Mouse (Mus musculus) kidney, postnatal 0 days (tissue): ENCODE data around the gene Apobec1. TPM values are rescaled to one million over a fixed set of nuclear protein-coding genes. Genes with fewer than 3 reads are reported as not detected.
"Not testable (repeated sequence)": the region's sequence is repeated elsewhere in the genome, so short reads cannot be mapped to it uniquely, and the experiment has no call there.

Experiments used
- ATAC-seq: fragments of 200-750 bp; cut with Nextera tagmentation; replicated peaks from 2 replicates; pipeline ENCODE4 v1.8.0; 2017; ENCODE audit warnings: low read depth, moderate number of reproducible peaks, moderate TSS enrichment, moderate library complexity; ENCODE audit not compliant: low FRiP score
- DNase-seq: peaks from one replicate; pipeline ENCODE4 v3.0.0-alpha.2; 2016; ENCODE audit warnings: low spot score
- H3K27ac ChIP-seq: fragments of 300-500 bp; sonication (generic); 2 replicates; pipeline ENCODE4 v1.5.1; 2014; ENCODE audit warnings: mild to moderate bottlenecking
- H3K27me3 ChIP-seq: fragments of 300-500 bp; sonication (generic); 2 replicates; pipeline ENCODE4 v1.6.1; 2014; ENCODE audit warnings: low read length, mixed read lengths; ENCODE audit not compliant: insufficient read depth
- H3K36me3 ChIP-seq: fragments of 300-500 bp; sonication (generic); 2 replicates; pipeline ENCODE4 v1.6.1; 2014; ENCODE audit warnings: low read length, mixed read lengths; ENCODE audit not compliant: insufficient read depth
- H3K4me1 ChIP-seq: fragments of 300-500 bp; sonication (generic); replicated peaks from 2 replicates; pipeline ENCODE4 v1.6.1; 2014; ENCODE audit warnings: antibody characterized with exemption, low read length, mixed read lengths; ENCODE audit not compliant: insufficient read depth
- H3K4me2 ChIP-seq: fragments of 300-500 bp; sonication (generic); 2 replicates; pipeline ENCODE4 v1.6.1; 2014; ENCODE audit warnings: mild to moderate bottlenecking, low read length, moderate library complexity, mixed read lengths
- H3K4me3 ChIP-seq: fragments of 300-500 bp; sonication (generic); replicated peaks from 2 replicates; pipeline ENCODE4 v1.5.1; 2014; ENCODE audit warnings: low read depth, low read length
- H3K9ac ChIP-seq: fragments of 300-500 bp; sonication (generic); 2 replicates; pipeline ENCODE4 v1.6.1; 2014; ENCODE audit warnings: low read depth, low read length
- H3K9me3 ChIP-seq: fragments of 300-500 bp; sonication (generic); replicated peaks from 2 replicates; pipeline ENCODE4 v1.6.1; 2016; ENCODE audit warnings: low read length, inconsistent platforms, mixed read lengths
- CTCF ChIP-seq: IDR thresholded peaks from 2 replicates; pipeline ENCODE4 v1.5.1; 2016; ENCODE audit warnings: antibody characterized with exemption, low read depth, mild to moderate bottlenecking, moderate library complexity
- WGBS: fragments of 180-500 bp; shearing (Covaris S2); extraction: QIAGEN DNeasy Blood & Tissue Kit; methylation state at CpG from one replicate; pipeline ENCODE4 v1.1.7; 2014; 5-methylcytosine and 5-hydroxymethylcytosine counted together
- polyA plus RNA-seq: library from polyadenylated mRNA; unstranded; fragments of >200 nt; fragmentation: Nextera tagmentation; extraction: Ambion mirVana; gene quantifications from 2 replicates; pipeline ENCODE4 v1.2.1, GENCODE M21; 2015

Gene Apobec1
- polyA plus RNA-seq, 1 experiment from 2014 or later = 3.6 TPM

DNA sequence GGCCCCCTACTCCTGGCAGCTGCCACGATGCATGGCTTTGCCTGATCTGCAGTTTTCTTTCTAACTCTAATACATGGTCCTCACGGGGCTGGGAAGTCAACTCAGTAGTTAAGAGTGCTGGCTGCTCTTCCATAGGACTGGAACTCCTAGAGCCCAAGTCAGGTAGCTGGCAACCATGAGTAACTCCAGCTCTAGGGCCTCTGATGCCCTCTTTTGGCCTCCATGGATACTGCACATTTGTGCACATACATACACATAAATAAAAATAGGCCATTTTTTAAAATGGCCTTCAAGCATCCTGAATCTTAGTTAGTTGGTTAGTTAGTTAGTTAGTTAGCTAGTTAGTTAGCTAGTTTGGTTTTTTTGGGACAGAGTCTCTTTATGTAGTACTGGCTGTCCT lies 9.3 kb downstream of the Apobec1 start:
- Histone ChIP-seq H3K27me3 (no peaks in the 10 kb centered on the region), H3K4me3 (no peak overlapping the region), H3K4me1 (no peaks in the 10 kb centered on the region), H3K4me2 (no peak overlapping the region), H3K36me3 (no peaks in the 10 kb centered on the region), H3K27ac (no peak overlapping the region), H3K9ac (no peak overlapping the region), H3K9me3 (no peaks in the 10 kb centered on the region)
- 84% methylated on average over 2 of the region's 2 CpGs for WGBS
- DNase-seq = no peak
- no peak for TF ChIP-seq CTCF
- ATAC-seq = no peak

DNA sequence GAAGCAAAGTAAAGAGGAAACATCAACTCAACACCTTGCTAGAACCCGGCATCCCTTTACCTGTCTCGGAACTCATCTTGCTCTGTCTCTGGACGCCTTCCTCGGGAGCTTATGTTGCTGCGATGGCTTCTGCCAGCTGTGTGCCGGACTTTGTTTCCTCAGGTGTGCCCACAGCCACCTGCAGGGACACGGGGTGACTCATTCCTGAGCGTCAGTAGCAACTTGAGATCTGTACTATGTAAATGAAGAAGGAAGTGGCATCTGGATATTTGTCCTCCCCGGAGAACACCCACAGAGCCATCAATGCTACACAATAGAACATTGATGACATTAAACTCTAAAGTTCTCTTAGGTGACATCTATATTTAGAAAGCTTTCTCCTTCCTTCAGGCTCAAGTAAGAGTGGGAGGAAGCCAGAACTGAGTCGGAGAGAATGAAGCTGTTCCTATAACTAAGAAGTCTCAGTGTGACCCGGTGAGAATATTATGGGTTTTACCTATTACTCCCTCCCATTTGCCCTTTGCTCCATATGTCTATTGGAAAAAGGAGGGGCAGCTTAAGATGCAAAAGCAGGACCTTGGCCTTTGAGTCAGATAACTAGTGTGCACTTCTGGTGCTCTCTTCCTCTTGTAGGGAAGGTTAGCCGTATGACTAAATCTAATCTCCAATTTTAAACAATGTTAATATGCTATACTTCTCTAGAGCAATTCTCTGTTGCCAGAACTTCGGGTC lies 11.1 kb downstream of the Apobec1 start:
- H3K4me1 ChIP-seq = no peaks in the 10 kb centered on the region
- ATAC-seq = no peak
- no peak overlapping the region for H3K4me3 ChIP-seq

DNA sequence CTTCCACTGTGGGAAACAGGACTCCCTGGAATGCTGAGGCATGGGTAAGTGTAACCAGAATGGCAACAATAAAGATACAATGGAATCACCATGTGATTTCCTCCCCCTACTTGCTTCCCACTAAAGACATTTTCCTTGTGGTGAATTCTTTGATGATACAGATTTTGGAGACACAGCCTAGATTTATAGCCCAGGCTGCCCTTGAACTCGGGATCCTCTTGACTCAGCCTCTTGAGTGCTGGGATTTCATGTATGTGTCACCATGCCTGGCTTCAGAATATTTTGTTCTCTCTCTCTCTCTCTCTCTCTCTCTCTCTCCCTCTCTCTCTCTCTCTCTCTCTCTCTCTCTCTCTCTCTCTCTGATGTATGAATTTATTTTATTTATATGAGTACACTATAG lies 23.2 kb downstream of the Apobec1 start:
- no peaks in the 10 kb centered on the region for H3K4me1 ChIP-seq
- no peak overlapping the region for H3K4me3 ChIP-seq
- no peak for TF ChIP-seq CTCF
- WGBS = 77% methylated on average over 1 of the region's 1 CpGs
- no peak overlapping the region for H3K4me2 ChIP-seq
- no peaks in the 10 kb centered on the region for H3K36me3 ChIP-seq
- no peak overlapping the region for H3K27ac ChIP-seq
- H3K9ac ChIP-seq = no peak overlapping the region
- H3K27me3 ChIP-seq = no peaks in the 10 kb centered on the region
- DNase-seq (no peak), ATAC-seq (no peak)
- H3K9me3 ChIP-seq = no peaks in the 10 kb centered on the region

More for the DNA sequence above, 11.1 kb downstream of the Apobec1 start:
- H3K4me2 ChIP-seq = no peak overlapping the region
- TF ChIP-seq CTCF = no peak
- no peaks in the 10 kb centered on the region for H3K9me3 ChIP-seq
- no peak overlapping the region for H3K9ac ChIP-seq
- 83% methylated on average over 13 of the region's 13 CpGs for WGBS
- H3K27ac ChIP-seq = no peak overlapping the region
- H3K27me3 ChIP-seq = no peaks in the 10 kb centered on the region
- no peak for DNase-seq
- H3K36me3 ChIP-seq = no peaks in the 10 kb centered on the region

DNA sequence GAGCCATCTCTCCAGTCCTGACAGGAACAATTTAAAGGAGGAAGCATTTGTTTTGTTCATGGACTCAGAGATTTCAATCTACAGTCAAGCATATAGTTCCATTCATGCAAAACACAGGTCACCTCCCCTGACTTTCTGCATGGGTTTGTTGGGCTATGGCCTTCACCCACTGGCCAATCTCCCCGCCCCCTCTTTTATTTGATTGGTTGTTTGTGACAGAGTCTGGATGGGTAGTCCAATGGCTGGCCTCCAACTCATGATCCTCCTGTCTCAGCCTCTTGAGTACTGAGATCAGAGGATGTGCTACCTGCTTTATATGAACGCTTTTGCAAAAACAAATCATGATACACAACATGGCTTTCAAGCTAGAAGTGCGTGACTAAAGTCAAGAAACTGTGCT lies 25.2 kb downstream of the Apobec1 start:
- no peak for TF ChIP-seq CTCF
- 88% methylated on average over 3 of the region's 3 CpGs for WGBS
- Histone ChIP-seq H3K36me3 (no peaks in the 10 kb centered on the region), H3K9ac (no peak overlapping the region), H3K4me2 (no peak overlapping the region), H3K27ac (no peak overlapping the region), H3K27me3 (no peaks in the 10 kb centered on the region), H3K4me3 (no peak overlapping the region), H3K4me1 (no peaks in the 10 kb centered on the region), H3K9me3 (no peaks in the 10 kb centered on the region)
- DNase-seq (no peak), ATAC-seq (no peak)

DNA sequence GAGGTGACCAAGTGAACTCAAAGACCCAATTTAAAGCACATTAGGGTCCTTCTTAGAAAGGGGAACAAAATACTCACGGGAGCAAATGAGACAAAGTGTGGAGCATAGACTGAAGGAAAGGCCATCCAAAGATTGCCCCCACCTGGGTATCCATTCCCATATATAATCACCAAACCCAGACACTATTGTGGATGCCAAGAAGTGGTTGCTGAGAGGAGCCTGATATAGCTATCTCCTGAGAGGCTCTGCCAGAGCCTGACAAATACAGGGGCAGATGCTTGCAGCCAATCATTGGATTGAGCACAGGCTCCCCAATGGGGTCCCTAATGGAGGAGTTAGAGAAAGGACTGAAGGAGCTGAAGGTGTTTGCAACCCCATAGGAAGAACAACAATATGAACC lies 27.2 kb downstream of the Apobec1 start:
- 84% methylated on average over 1 of the region's 1 CpGs for WGBS
- not testable (repeated sequence) for H3K4me3 ChIP-seq, H3K9me3 ChIP-seq, H3K36me3 ChIP-seq, H3K4me2 ChIP-seq, DNase-seq, H3K27ac ChIP-seq, H3K9ac ChIP-seq, ATAC-seq, H3K4me1 ChIP-seq, H3K27me3 ChIP-seq

DNA sequence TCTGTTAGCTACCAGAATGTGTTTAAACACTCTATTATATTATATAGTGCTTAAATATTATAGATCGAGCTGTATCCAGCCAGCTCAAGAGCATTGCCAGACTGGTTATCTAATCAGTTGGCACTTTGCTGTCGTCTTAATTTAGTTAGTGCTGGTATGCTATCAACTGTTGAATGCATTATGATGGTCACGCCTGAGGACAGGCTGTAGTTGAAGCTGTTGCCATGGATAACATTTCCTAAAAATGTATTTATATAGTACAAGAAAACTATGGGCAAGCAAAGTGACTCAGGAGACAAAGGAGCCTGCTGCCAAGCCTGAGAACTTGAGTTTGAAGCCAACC lies 30.7 kb downstream of the Apobec1 start:
- no peak for TF ChIP-seq CTCF
- 83% methylated on average over 3 of the region's 3 CpGs for WGBS
- Histone ChIP-seq H3K27ac (no peak overlapping the region), H3K4me3 (no peak overlapping the region), H3K36me3 (no peaks in the 10 kb centered on the region), H3K9me3 (no peaks in the 10 kb centered on the region), H3K27me3 (no peaks in the 10 kb centered on the region), H3K9ac (no peak overlapping the region), H3K4me1 (no peaks in the 10 kb centered on the region), H3K4me2 (no peak overlapping the region)
- no peak for ATAC-seq
- no peak for DNase-seq
